Mouse (Mus musculus): ENCODE measurements around the gene Bcl2l1.

The Bcl2l1 gene

GRCm38 (mm10) chr2:152737306-152738221 lies 94.0 kb downstream of the Bcl2l1 start:
- DNase-seq (ENCODE audit: low read depth) = no peak

DNA sequence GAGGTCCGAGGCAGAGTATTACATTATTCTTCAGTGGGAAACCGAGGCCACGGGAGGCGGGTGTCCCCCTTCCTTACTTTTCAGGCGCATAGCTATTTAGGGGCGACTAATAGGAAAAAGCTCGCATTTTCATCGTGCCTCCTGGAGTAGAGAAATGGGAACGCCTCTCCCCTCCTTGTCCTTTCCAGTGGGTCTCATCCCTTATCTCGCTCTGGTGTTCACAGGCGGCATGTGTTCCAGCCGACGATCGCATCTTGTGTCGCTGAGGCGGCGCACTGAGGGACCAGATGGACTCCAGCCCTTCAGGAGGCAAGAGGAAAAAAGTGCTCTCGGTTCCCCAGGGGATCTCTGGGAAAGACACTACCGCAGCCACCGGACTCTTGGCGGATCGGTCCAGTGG lies 94.8 kb downstream of the Bcl2l1 start:
- DNase-seq (ENCODE audit: low read depth) = no peak

DNA sequence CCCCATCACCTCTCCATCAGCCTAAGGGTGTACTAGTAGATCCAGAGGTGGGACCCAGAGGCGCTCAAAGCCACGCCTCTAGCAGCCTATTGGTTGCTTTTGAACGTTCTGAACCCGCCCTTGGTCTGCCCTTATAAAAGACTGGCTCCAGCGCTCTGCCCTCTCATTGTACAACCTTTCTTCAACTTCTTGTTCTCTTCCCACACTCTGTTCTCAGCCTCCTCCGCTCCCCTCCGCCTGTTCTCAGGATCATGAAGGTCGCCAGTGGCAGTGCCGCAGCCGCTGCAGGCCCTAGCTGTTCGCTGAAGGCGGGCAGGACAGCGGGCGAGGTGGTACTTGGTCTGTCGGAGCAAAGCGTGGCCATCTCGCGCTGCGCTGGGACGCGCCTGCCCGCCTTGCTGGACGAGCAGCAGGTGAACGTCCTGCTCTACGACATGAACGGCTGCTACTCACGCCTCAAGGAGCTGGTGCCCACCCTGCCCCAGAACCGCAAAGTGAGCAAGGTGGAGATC lies 95.4 kb downstream of the Bcl2l1 start, which contains the start of gene Id1:
Gene Id1 (plus strand): TSS at position 162 of the 512 bp plus-strand sequence.
- DNase-seq (ENCODE audit: low read depth) = peak; percentile 87

DNA sequence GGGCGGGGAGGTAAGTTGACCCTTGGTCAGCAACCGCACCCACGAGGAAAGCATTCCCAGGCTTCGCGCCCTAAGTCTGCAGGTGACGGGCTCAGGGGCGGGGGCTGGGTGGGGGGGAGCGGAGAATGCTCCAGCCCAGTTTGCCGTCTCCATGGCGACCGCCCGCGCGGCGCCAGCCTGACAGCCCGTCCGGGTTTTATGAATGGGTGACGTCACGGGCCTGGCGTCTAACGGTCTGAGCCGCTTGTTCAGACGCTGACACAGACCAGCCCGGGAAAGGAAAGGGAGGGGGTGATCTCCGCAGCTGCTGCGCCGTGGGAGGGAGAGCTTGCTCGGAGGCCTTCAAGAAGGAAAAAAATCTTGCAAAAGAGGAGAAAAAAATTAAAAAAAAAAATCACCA lies 96.5 kb downstream of the Bcl2l1 start:
- no peak for DNase-seq (ENCODE audit: low read depth)

- no peak for DNase-seq (ENCODE audit: low read depth)
Observed at GRCm38 (mm10) chr2:152734501-152734900, 97.0 kb downstream of the Bcl2l1 start.

GRCm38 (mm10) chr2:152733201-152733600 lies 98.3 kb downstream of the Bcl2l1 start:
- DNase-seq (ENCODE audit: low read depth) = no peak
